Comparison of ENCODE assay signal across 25 mouse cellular contexts in the genomic region with DNA sequence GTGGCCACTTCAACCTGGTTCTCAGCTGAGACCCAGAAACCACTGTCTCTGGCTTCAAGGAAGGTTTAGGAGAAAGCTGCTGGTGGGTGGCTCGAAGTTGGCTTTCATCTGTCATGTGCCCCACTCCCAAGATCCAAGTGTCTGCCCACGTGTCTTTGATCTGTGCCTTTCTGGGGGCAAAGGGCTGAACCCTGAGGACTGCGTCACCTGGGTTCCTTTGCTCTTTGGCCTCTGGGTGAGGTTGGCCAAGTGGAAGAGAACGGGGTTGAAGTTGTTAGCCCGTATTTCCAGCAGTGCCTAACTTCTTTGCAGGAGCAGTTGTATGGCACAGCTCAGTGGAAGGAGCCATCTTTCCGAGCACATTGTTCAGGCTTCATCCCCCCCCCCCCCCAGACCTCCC. TPM values are rescaled to one million over a fixed set of nuclear protein-coding genes. Genes with fewer than 3 reads are reported as not detected.
A peak's percentile ranks its signal among the peaks of the same experiment; 100 is the strongest.
DNase-seq lines count a peak whose midpoint lies in the region; ATAC-seq and TF ChIP-seq lines count a peak whose summit lies in the region.
"Had no signal": no experiment of that assay in that cellular context is flagged by ENCODE, and none has a peak within 500 bp of the region (broad histone marks: within the 10 kb centered on the region; RNA-seq: fewer than 3 reads in every experiment).

No protein-coding gene starts in this region.

- peaks cover 62% of the 10 kb centered on the region for H3K36me3 ChIP-seq in heart, embryonic 13.5 days
- H3K36me3 ChIP-seq in heart, adult 2 months (ENCODE audit: control insufficient read depth, insufficient read depth, low read length): peaks cover 3% of the 10 kb centered on the region; the same call in 1 of the 2 replicates
- no peaks in the 10 kb centered on the region for H3K36me3 ChIP-seq in lung, embryonic 15.5 days
- H3K36me3 ChIP-seq in liver, embryonic 12.5 days: no peaks in the 10 kb centered on the region
- no peaks in the 10 kb centered on the region for H3K36me3 ChIP-seq in stomach, embryonic 16.5 days (ENCODE audit: control insufficient read depth, insufficient read depth, low read length)
- H3K36me3 ChIP-seq: limb, embryonic 15.5 days had no signal

- H3K27me3 ChIP-seq in heart, embryonic 13.5 days (replicated peaks): no peaks in the 10 kb centered on the region
- no peaks in the 10 kb centered on the region for H3K27me3 ChIP-seq in heart, adult 2 months (ENCODE audit: control insufficient read depth, insufficient read depth, low read length)
- H3K27me3 ChIP-seq in lung, embryonic 15.5 days: no peaks in the 10 kb centered on the region
- no peaks in the 10 kb centered on the region for H3K27me3 ChIP-seq in liver, embryonic 12.5 days (replicated peaks)
- H3K27me3 ChIP-seq in stomach, embryonic 16.5 days (ENCODE audit: control insufficient read depth, insufficient read depth, low read length): no peaks in the 10 kb centered on the region
- H3K27me3 ChIP-seq: limb, embryonic 15.5 days had no signal

- H3K27ac ChIP-seq in heart, embryonic 13.5 days (replicated peaks): 0 out of 2 replicates have a peak overlapping the region, but pooled peaks have one; percentile 20
- no peak overlapping the region for H3K27ac ChIP-seq in heart, adult 2 months
- peak overlapping the region; percentile 22; the same call in 1 of the 2 replicates for H3K27ac ChIP-seq in lung, embryonic 15.5 days
- H3K27ac ChIP-seq in liver, embryonic 12.5 days: peak overlapping the region; percentile 67
- H3K27ac ChIP-seq in stomach, embryonic 16.5 days (ENCODE audit: low read length): peak overlapping the region; percentile 42; the same call in 1 of the 2 replicates
- H3K27ac ChIP-seq: limb, embryonic 15.5 days had no signal

- H3K9ac ChIP-seq in heart, embryonic 13.5 days: no peak overlapping the region
- H3K9ac ChIP-seq in heart, adult 2 months (ENCODE audit: low read depth, low read length): no peak overlapping the region
- no peak overlapping the region for H3K9ac ChIP-seq in lung, embryonic 15.5 days
- H3K9ac ChIP-seq in liver, embryonic 12.5 days: no peak overlapping the region
- H3K9ac ChIP-seq in stomach, embryonic 16.5 days (ENCODE audit: low read length): no peak overlapping the region
- H3K9ac ChIP-seq: limb, embryonic 15.5 days had no signal

- WGBS in heart, embryonic 13.5 days: 80% methylated on average over 6 of the region's 6 CpGs
- 86% methylated on average over 6 of the region's 6 CpGs for WGBS in heart, adult 2 months
- 66% methylated on average over 6 of the region's 6 CpGs for WGBS in lung, embryonic 15.5 days
- 72% methylated on average over 6 of the region's 6 CpGs for WGBS in lung, adult 2 months
- 52% methylated on average over 6 of the region's 6 CpGs for WGBS in liver, embryonic 12.5 days (ENCODE audit: insufficient replicate concordance)
- 62% methylated on average over 6 of the region's 6 CpGs for WGBS in stomach, embryonic 16.5 days

- ATAC-seq in heart, embryonic 13.5 days (ENCODE audit: extremely low read depth, insufficient number of reproducible peaks, low FRiP score, low TSS enrichment): no peak
- ATAC-seq in lung, embryonic 15.5 days (ENCODE audit: borderline replicate concordance, extremely low read depth, low FRiP score, low TSS enrichment): no peak
- ATAC-seq in liver, embryonic 12.5 days: peak; percentile 40
- ATAC-seq in stomach, embryonic 16.5 days (ENCODE audit: insufficient read depth, low FRiP score): peak; percentile 61; the same call in 1 of the 2 replicates
- ATAC-seq: hindbrain, embryonic 16.5 days had no signal

- no peak for DNase-seq in heart, adult 2 months
- DNase-seq in lung, adult 2 months: no peak
- no peak for DNase-seq in left cerebral cortex, adult 18-20 months (ENCODE audit: low spot score in 2 of 2)
- no peak for DNase-seq in spleen, postnatal 4 days (ENCODE audit: low spot score in 2 of 2)
- DNase-seq: adrenal gland, postnatal 10 days; cerebellum, adult 11-12 months; cerebellum, postnatal 25 days; gastrocnemius, postnatal 14 days; heart, postnatal 36 days; midbrain, embryonic 14.5 days; thymus, postnatal 36 days had no signal

- no peak for TF ChIP-seq POLR2A in heart, adult 2 months (IDR thresholded peaks at IDR 0.05; ENCODE audit: insufficient read depth, low read depth, low read length)
- no peak for TF ChIP-seq POLR2A in lung, adult 2 months (IDR thresholded peaks at IDR 0.05; ENCODE audit: borderline replicate concordance, extremely low read depth, low read depth, low read length)

- no peak for TF ChIP-seq EP300 in heart, adult 2 months (IDR thresholded peaks at IDR 0.05; ENCODE audit: insufficient read depth, low read depth, low read length)

- H3K4me1 ChIP-seq in heart, embryonic 13.5 days: peaks cover 14% of the 10 kb centered on the region
- H3K4me1 ChIP-seq in heart, adult 2 months (ENCODE audit: control insufficient read depth, insufficient read depth, low read length): peaks cover 2% of the 10 kb centered on the region; the same call in 1 of the 2 replicates
- 0 out of 2 replicates have a peak, but pooled peaks cover 3% of the 10 kb centered on the region for H3K4me1 ChIP-seq in lung, embryonic 15.5 days
- H3K4me1 ChIP-seq in lung, adult 2 months (ENCODE audit: control insufficient read depth, insufficient read depth, low read length): 0 out of 2 replicates have a peak, but pooled peaks cover 3% of the 10 kb centered on the region
- no peaks in the 10 kb centered on the region for H3K4me1 ChIP-seq in liver, embryonic 12.5 days
- H3K4me1 ChIP-seq in stomach, embryonic 16.5 days (ENCODE audit: control insufficient read depth, insufficient read depth, low read length): 0 out of 2 replicates have a peak, but pooled peaks cover 2% of the 10 kb centered on the region
- H3K4me1 ChIP-seq: limb, embryonic 15.5 days had no signal

- H3K4me3 ChIP-seq in heart, embryonic 13.5 days: no peak overlapping the region
- H3K4me3 ChIP-seq in heart, adult 2 months: no peak overlapping the region
- no peak overlapping the region for H3K4me3 ChIP-seq in lung, embryonic 15.5 days
- no peak overlapping the region for H3K4me3 ChIP-seq in lung, adult 2 months (replicated peaks; ENCODE audit: extremely low read depth, low read depth, low read length)
- no peak overlapping the region for H3K4me3 ChIP-seq in liver, embryonic 12.5 days
- H3K4me3 ChIP-seq in stomach, embryonic 16.5 days (replicated peaks; ENCODE audit: low read length): no peak overlapping the region
- H3K4me3 ChIP-seq: limb, embryonic 15.5 days had no signal

- H3K4me2 ChIP-seq in heart, embryonic 13.5 days: no peak overlapping the region
- H3K4me2 ChIP-seq in lung, embryonic 15.5 days: no peak overlapping the region
- no peak overlapping the region for H3K4me2 ChIP-seq in liver, embryonic 12.5 days
- no peak overlapping the region for H3K4me2 ChIP-seq in stomach, embryonic 16.5 days (ENCODE audit: low read depth, low read length)
- H3K4me2 ChIP-seq: heart, embryonic 11.5 days; limb, embryonic 15.5 days had no signal

- no peaks in the 10 kb centered on the region for H3K9me3 ChIP-seq in heart, embryonic 13.5 days
- no peaks in the 10 kb centered on the region for H3K9me3 ChIP-seq in lung, embryonic 15.5 days
- H3K9me3 ChIP-seq in liver, embryonic 12.5 days (replicated peaks): no peaks in the 10 kb centered on the region
- no peaks in the 10 kb centered on the region for H3K9me3 ChIP-seq in stomach, embryonic 16.5 days (replicated peaks; ENCODE audit: control insufficient read depth, low read length)
- H3K9me3 ChIP-seq: limb, embryonic 15.5 days had no signal

- TF ChIP-seq CTCF in heart, adult 2 months (IDR thresholded peaks at IDR 0.05): no peak
- TF ChIP-seq CTCF in lung, adult 2 months (IDR thresholded peaks at IDR 0.05; ENCODE audit: insufficient read depth, low read length): no peak

- H3K79me2 ChIP-seq in heart, adult 2 months (replicated peaks; ENCODE audit: control insufficient read depth, insufficient read depth, low read length): no peaks in the 10 kb centered on the region

- intact Hi-C loops in heart, adult 2 months (cut with DNase I): no loop called here

RNA-seq across cellular contexts. Expression of gene Krcc1, which starts 35.0 kb away (rescaled TPM):
- 48.5 and 57.4 TPM in 2 replicates for polyA plus RNA-seq in heart, embryonic 13.5 days (2015; fragmentation: Nextera tagmentation; extraction: Ambion mirVana)
- total RNA-seq in heart, adult 2 months (2021): 10 to 100 TPM; 56.1 to 63.5 TPM
- 10.2 and 16.3 TPM in 2 replicates for polyA plus RNA-seq in heart, adult 2 months (2012; rRNA removed)
- polyA plus RNA-seq in lung, embryonic 15.5 days (2015; fragmentation: Nextera tagmentation; extraction: Ambion mirVana): 46.8 and 52.2 TPM in 2 replicates
- polyA plus RNA-seq in lung, adult 2 months (2012; rRNA removed): 6.9 and 11.0 TPM in 2 replicates
- 22.9 and 23.4 TPM in 2 replicates for polyA plus RNA-seq in liver, embryonic 12.5 days (2016; fragmentation: Nextera tagmentation; extraction: Ambion mirVana)
- polyA plus RNA-seq in stomach, embryonic 16.5 days (2015; fragmentation: Nextera tagmentation; extraction: Ambion mirVana): 57.0 and 57.5 TPM in 2 replicates
- 10 to 100 TPM; 14.2 to 15.9 TPM for total RNA-seq in left cerebral cortex, adult 18-20 months (2021)

RNA-seq across cellular contexts. Expression of gene Fabp1, which starts 36.9 kb away (rescaled TPM):
- 0.48 and 5.6 TPM in 2 replicates for polyA plus RNA-seq in heart, embryonic 13.5 days (2015; fragmentation: Nextera tagmentation; extraction: Ambion mirVana)
- total RNA-seq in heart, adult 2 months (2021): not detected
- 2.2 TPM in 1 of 2 replicates, not detected in the other for polyA plus RNA-seq in heart, adult 2 months (2012; rRNA removed)
- 1.3 and 2.8 TPM in 2 replicates for polyA plus RNA-seq in lung, embryonic 15.5 days (2015; fragmentation: Nextera tagmentation; extraction: Ambion mirVana)
- 4.7 and 12.7 TPM in 2 replicates for polyA plus RNA-seq in lung, adult 2 months (2012; rRNA removed)
- polyA plus RNA-seq in liver, embryonic 12.5 days (2016; fragmentation: Nextera tagmentation; extraction: Ambion mirVana): 109 and 117 TPM in 2 replicates
- 644 and 834 TPM in 2 replicates for polyA plus RNA-seq in stomach, embryonic 16.5 days (2015; fragmentation: Nextera tagmentation; extraction: Ambion mirVana)
- not detected for total RNA-seq in left cerebral cortex, adult 18-20 months (2021)
- total RNA-seq: gastrocnemius, postnatal 14 days; heart, postnatal 36 days; layer of hippocampus, postnatal 25 days; left cerebral cortex, postnatal 25 days; megakaryocyte progenitor cell, adult 5-6 weeks; MEL; neutrophil, adult 5-6 weeks had no signal
- polyA plus RNA-seq: brain, embryonic 14.5 days; forebrain, embryonic 11.5 days; hindbrain, embryonic 16.5 days; midbrain, embryonic 14.5 days had no signal

Comparison
In these comparisons a context has a peak if more than half of its experiments do, and no peak if none do; other contexts are left out.
1. ATAC-seq: peak in liver, embryonic 12.5 days (single experiment) and stomach, embryonic 16.5 days (single experiment); none in heart, embryonic 13.5 days (single experiment) and lung, embryonic 15.5 days (single experiment).